Mouse (Mus musculus) MEL (cell line): ENCODE data around the gene Olfr1209. TPM values are rescaled to one million over a fixed set of nuclear protein-coding genes. Genes with fewer than 3 reads are reported as not detected.

Source experiments
- DNase-seq: peaks from one replicate; pipeline ENCODE4 v3.0.0; 2011; ENCODE audit warnings: low read depth, low spot score
- H3K27ac ChIP-seq: 2 replicates; pipeline ENCODE4 v1.5.1; 2012; ENCODE audit warnings: low read depth, mild to moderate bottlenecking, control low read depth, low read length, moderate library complexity; ENCODE audit not compliant: control insufficient read depth
- H3K27me3 ChIP-seq, 2 experiments: fragments of 150-350 bp in 1 of 2; sonication (generic) in 1 of 2; 2 replicates each; pipeline ENCODE4 v1.6.1; 2012; ENCODE audit warnings: low read length in 2 of 2, mild to moderate bottlenecking in 2 of 2, improper control_type of control experiment in 1 of 2, moderate library complexity in 1 of 2; ENCODE audit not compliant: insufficient read depth in 2 of 2, control insufficient read depth in 1 of 2
- H3K36me3 ChIP-seq, 2 experiments: 2 replicates each; pipeline ENCODE4 v1.6.1; 2012 to 2014; ENCODE audit warnings: low read length in 2 of 2, improper control_type of control experiment in 1 of 2, inconsistent platforms in 1 of 2, mild to moderate bottlenecking in 1 of 2; ENCODE audit not compliant: insufficient read depth in 2 of 2, control insufficient read depth in 1 of 2
- H3K4me1 ChIP-seq, 2 experiments: fragments of 150-350 bp in 1 of 2; sonication (generic) in 1 of 2; 2 replicates each; pipeline ENCODE4 v1.6.1; 2012; ENCODE audit warnings: low read length in 2 of 2, improper control_type of control experiment in 1 of 2, mild to moderate bottlenecking in 1 of 2; ENCODE audit not compliant: insufficient read depth in 2 of 2, control insufficient read depth in 1 of 2
- H3K4me3 ChIP-seq, 2 experiments: fragments of 150-350 bp in 1 of 2; sonication (generic) in 1 of 2; 2 replicates each; pipeline ENCODE4 v1.5.1; 2012; ENCODE audit warnings: low read depth in 2 of 2, low read length in 2 of 2, mild to moderate bottlenecking in 2 of 2, moderate library complexity in 2 of 2, control low read depth in 1 of 2, improper control_type of control experiment in 1 of 2; ENCODE audit not compliant: control insufficient read depth in 1 of 2, insufficient read depth in 1 of 2
- H3K79me2 ChIP-seq: 2 replicates; pipeline ENCODE4 v1.6.1; 2012; ENCODE audit warnings: mild to moderate bottlenecking, low read length, moderate library complexity; ENCODE audit not compliant: control insufficient read depth, poor library complexity, insufficient read depth
- H3K9ac ChIP-seq: 2 replicates; pipeline ENCODE4 v1.6.1; 2012; ENCODE audit warnings: low read depth, mild to moderate bottlenecking, control low read depth, low read length, moderate library complexity; ENCODE audit not compliant: control insufficient read depth, poor library complexity, severe bottlenecking
- H3K9me3 ChIP-seq: fragments of 150-350 bp; sonication (generic); replicated peaks from 2 replicates; pipeline ENCODE4 v1.6.1; 2012; ENCODE audit warnings: mild to moderate bottlenecking, low read length, improper control_type of control experiment, moderate library complexity; ENCODE audit not compliant: insufficient read depth
- CTCF ChIP-seq, 3 experiments: IDR thresholded peaks in 2 of 3; conservative IDR thresholded peaks in 1 of 3; 2 replicates each; pipeline ENCODE4 v1.5.1; 2011 to 2012; ENCODE audit warnings: low read length in 3 of 3, low read depth in 2 of 3, mild to moderate bottlenecking in 2 of 3, improper control_type of control experiment in 1 of 3, inconsistent platforms in 1 of 3, mixed read lengths in 1 of 3, moderate library complexity in 1 of 3; ENCODE audit not compliant: control insufficient read depth in 1 of 3, insufficient read depth in 1 of 3, poor library complexity in 1 of 3, severe bottlenecking in 1 of 3
- JUND ChIP-seq: IDR thresholded peaks from 2 replicates; pipeline ENCODE4 v1.6.1; 2011; ENCODE audit warnings: low read depth, mild to moderate bottlenecking, improper control_type of control experiment, low read length
- KAT2A ChIP-seq: conservative IDR thresholded peaks from 2 replicates; pipeline ENCODE4 v1.6.1; 2012; ENCODE audit warnings: low read depth, low read length, improper control_type of control experiment, inconsistent platforms
- MEF2A ChIP-seq: IDR thresholded peaks from 2 replicates; pipeline ENCODE4 v1.6.1; 2014; ENCODE audit warnings: low read depth, mild to moderate bottlenecking, inconsistent platforms, low read length, improper control_type of control experiment; ENCODE audit not compliant: poor library complexity, insufficient replicate concordance, severe bottlenecking; ENCODE audit errors: extremely low read depth
- MYB ChIP-seq: IDR thresholded peaks from 2 replicates; pipeline ENCODE4 v1.6.1; 2011; ENCODE audit warnings: mild to moderate bottlenecking, low read depth, low read length, improper control_type of control experiment
- MYC ChIP-seq: IDR thresholded peaks from 2 replicates; pipeline ENCODE4 v1.6.1; 2011; ENCODE audit warnings: low read depth, mild to moderate bottlenecking, low read length, improper control_type of control experiment, moderate library complexity
- NRF1 ChIP-seq: IDR thresholded peaks from 2 replicates; pipeline ENCODE4 v1.6.1; 2014; ENCODE audit warnings: low read depth, mild to moderate bottlenecking, inconsistent platforms, low read length, improper control_type of control experiment, moderate library complexity; ENCODE audit not compliant: poor library complexity, insufficient read depth, severe bottlenecking
- POLR2A ChIP-seq, 2 experiments: IDR thresholded peaks; 2 replicates each; pipeline ENCODE4 v1.6.1; 2011 to 2012; ENCODE audit warnings: low read length in 2 of 2, mild to moderate bottlenecking in 2 of 2, control low read depth in 1 of 2, improper control_type of control experiment in 1 of 2, low read depth in 1 of 2, moderate library complexity in 1 of 2; ENCODE audit not compliant: control insufficient read depth in 1 of 2, insufficient read depth in 1 of 2, poor library complexity in 1 of 2
- RAD21 ChIP-seq: IDR thresholded peaks from 2 replicates; pipeline ENCODE4 v1.6.1; 2011; ENCODE audit warnings: mild to moderate bottlenecking, low read depth, low read length, improper control_type of control experiment
- RCOR1 ChIP-seq: IDR thresholded peaks from 2 replicates; pipeline ENCODE4 v1.6.1; 2012; ENCODE audit warnings: low read depth, mild to moderate bottlenecking, inconsistent platforms, low read length, improper control_type of control experiment
- SMC3 ChIP-seq: IDR thresholded peaks from 2 replicates; pipeline ENCODE4 v1.6.1; 2011; ENCODE audit warnings: low read depth, low read length, improper control_type of control experiment
- TCF12 ChIP-seq: IDR thresholded peaks from 2 replicates; pipeline ENCODE4 v1.6.1; 2014; ENCODE audit warnings: low read depth, mild to moderate bottlenecking, inconsistent platforms, low read length, improper control_type of control experiment, moderate library complexity
- ZNF384 ChIP-seq: IDR thresholded peaks from 2 replicates; pipeline ENCODE4 v1.6.1; 2012; ENCODE audit warnings: low read depth, mild to moderate bottlenecking, inconsistent platforms, low read length, improper control_type of control experiment
- polyA plus RNA-seq, 2 experiments: library from polyadenylated mRNA; stranded (reverse) in 1 of 2; unstranded in 1 of 2; fragments of >175 nt in 1 of 2; fragments of >200 nt in 1 of 2; gene quantifications; 2 replicates each; pipeline versions ENCODE4 v1.2.1 to v1.2.4; 2012; ENCODE audit warnings: low replicate concordance in 2 of 2, low read depth in 1 of 2; ENCODE audit not compliant: insufficient read length in 2 of 2, insufficient read depth in 1 of 2, missing spikeins in 1 of 2
- total RNA-seq: library from RNA; depleted of rRNA; stranded (reverse); fragments of 300-350 nt; gene quantifications from 2 replicates; pipeline ENCODE4 v1.2.3, GENCODE M21; 2012; rRNA removed

Olfr1209 gene
- total and polyA plus RNA-seq, 3 experiments, result not detected

DNA sequence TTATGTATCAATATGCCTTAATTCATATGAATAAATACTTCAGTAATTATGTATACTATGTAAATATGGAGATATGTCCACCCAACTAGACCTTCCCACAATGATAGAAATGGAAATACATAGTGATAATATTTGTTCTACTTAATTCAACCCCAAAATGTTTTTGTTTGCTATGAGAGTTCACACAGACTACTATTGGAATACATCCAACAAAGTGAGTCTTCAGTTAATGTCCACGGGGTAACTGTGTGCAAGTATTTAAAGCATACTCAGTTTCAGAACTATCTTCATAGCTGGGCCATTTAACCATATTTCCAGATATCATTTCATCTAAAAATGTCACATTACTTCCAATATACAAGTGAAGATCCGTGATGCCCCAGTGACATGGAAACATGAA is 52.0 kb downstream of the Olfr1209 start, which contains the start of gene Olfr1206:
Gene Olfr1206 (plus strand): TSS at position 301 of the 400 bp plus-strand sequence.
- Histone ChIP-seq H3K79me2 (no peaks in the 10 kb centered on the region), H3K4me3 (no peak within 1 kb of the TSS), H3K9me3 (no peaks in the 10 kb centered on the region), H3K36me3 (no peaks in the 10 kb centered on the region), H3K27me3 (no peaks in the 10 kb centered on the region), H3K27ac (no peak within 1 kb of the TSS), H3K4me1 (no peaks in the 10 kb centered on the region), H3K9ac (no peak within 1 kb of the TSS)
- no peak for DNase-seq
- TF ChIP-seq NRF1, result no peak
- TF ChIP-seq MYB, result no peak
- no peak for TF ChIP-seq ZNF384
- TF ChIP-seq CTCF (IDR thresholded peaks at IDR 0.05 in 2 of 3, conservative IDR thresholded peaks at IDR 0.05 in 1 of 3; ENCODE audit: control insufficient read depth in 1 of 3, insufficient read depth in 1 of 3, low read depth in 2 of 3, low read length in 3 of 3, poor library complexity in 1 of 3, severe bottlenecking in 1 of 3), result no peak
- TF ChIP-seq RAD21, result no peak
- no peak for TF ChIP-seq SMC3
- no peak for TF ChIP-seq KAT2A
- no peak for TF ChIP-seq RCOR1
- no peak for TF ChIP-seq JUND
- TF ChIP-seq TCF12, result no peak
- no peak for TF ChIP-seq POLR2A (IDR thresholded peaks at IDR 0.05; ENCODE audit: control insufficient read depth in 1 of 2, insufficient read depth in 1 of 2, low read depth in 1 of 2, low read length in 2 of 2, poor library complexity in 1 of 2)
- TF ChIP-seq MYC, result no peak
- TF ChIP-seq MEF2A, result no peak

Other genes with a start within 250 kb of the Olfr1209 start
- gene Olfr1193, start 239.5 kb downstream of the Olfr1209 start, total RNA-seq, result not detected in 2 replicates
- not detected for gene Olfr1193, start 239.5 kb downstream of the Olfr1209 start, polyA plus RNA-seq
- not detected in 2 replicates for gene Olfr1195, start 226.0 kb downstream of the Olfr1209 start, total RNA-seq
- not detected for gene Olfr1195, start 226.0 kb downstream of the Olfr1209 start, polyA plus RNA-seq
- gene Olfr1196, start 210.6 kb downstream of the Olfr1209 start, total RNA-seq, result not detected in 2 replicates
- gene Olfr1196, start 210.6 kb downstream of the Olfr1209 start, polyA plus RNA-seq, result not detected
- not detected in 2 replicates for gene Olfr1197, start 182.8 kb downstream of the Olfr1209 start, total RNA-seq
- not detected for gene Olfr1197, start 182.8 kb downstream of the Olfr1209 start, polyA plus RNA-seq
- gene Olfr1198, start 163.8 kb downstream of the Olfr1209 start, total RNA-seq, result not detected in 2 replicates
- gene Olfr1198, start 163.8 kb downstream of the Olfr1209 start, polyA plus RNA-seq, result not detected
- not detected in 2 replicates for gene Olfr1199, start 154.7 kb downstream of the Olfr1209 start, total RNA-seq
- not detected for gene Olfr1199, start 154.7 kb downstream of the Olfr1209 start, polyA plus RNA-seq
- not detected in 2 replicates for gene Olfr1200, start 144.7 kb downstream of the Olfr1209 start, total RNA-seq
- gene Olfr1200, start 144.7 kb downstream of the Olfr1209 start, polyA plus RNA-seq, result not detected
- not detected in 2 replicates for gene Olfr1201, start 122.1 kb downstream of the Olfr1209 start, total RNA-seq
- gene Olfr1201, start 122.1 kb downstream of the Olfr1209 start, polyA plus RNA-seq, result not detected
- not detected in 2 replicates for gene Olfr1202, start 100.7 kb downstream of the Olfr1209 start, total RNA-seq
- gene Olfr1202, start 100.7 kb downstream of the Olfr1209 start, polyA plus RNA-seq, result not detected
- not detected in 2 replicates for gene Olfr1205, start 85.4 kb downstream of the Olfr1209 start, total RNA-seq
- gene Olfr1205, start 85.4 kb downstream of the Olfr1209 start, polyA plus RNA-seq, result not detected
- gene Olfr1204, start 65.9 kb downstream of the Olfr1209 start, total RNA-seq, result not detected in 2 replicates
- not detected for gene Olfr1204, start 65.9 kb downstream of the Olfr1209 start, polyA plus RNA-seq
- gene Olfr1206, start 51.9 kb downstream of the Olfr1209 start, total RNA-seq, result not detected in 2 replicates
- not detected for gene Olfr1206, start 51.9 kb downstream of the Olfr1209 start, polyA plus RNA-seq
- gene Olfr1208, start 12.8 kb downstream of the Olfr1209 start, total RNA-seq, result not detected in 2 replicates
- gene Olfr1208, start 12.8 kb downstream of the Olfr1209 start, polyA plus RNA-seq, result not detected
- gene Olfr1211, start 23.0 kb upstream of the Olfr1209 start, total RNA-seq, result not detected in 2 replicates
- gene Olfr1211, start 23.0 kb upstream of the Olfr1209 start, polyA plus RNA-seq, result not detected
- not detected in 2 replicates for gene Olfr1212, start 38.8 kb upstream of the Olfr1209 start, total RNA-seq
- gene Olfr1212, start 38.8 kb upstream of the Olfr1209 start, polyA plus RNA-seq, result not detected
- gene Gm13762, start 65.1 kb upstream of the Olfr1209 start, total RNA-seq, result not detected in 2 replicates
- gene Gm13762, start 65.1 kb upstream of the Olfr1209 start, polyA plus RNA-seq, result not detected
- not detected in 2 replicates for gene Olfr1214, start 77.5 kb upstream of the Olfr1209 start, total RNA-seq
- not detected for gene Olfr1214, start 77.5 kb upstream of the Olfr1209 start, polyA plus RNA-seq
- not detected in 2 replicates for gene Olfr1215, start 91.8 kb upstream of the Olfr1209 start, total RNA-seq
- gene Olfr1215, start 91.8 kb upstream of the Olfr1209 start, polyA plus RNA-seq, result not detected
- gene Olfr1216, start 103.2 kb upstream of the Olfr1209 start, total RNA-seq, result not detected in 2 replicates
- gene Olfr1216, start 103.2 kb upstream of the Olfr1209 start, polyA plus RNA-seq, result not detected
- gene Olfr1217, start 116.9 kb upstream of the Olfr1209 start, total RNA-seq, result not detected in 2 replicates
- under 1 TPM in 1 of 2 experiments, not detected in 1; 0.03 TPM for gene Olfr1217, start 116.9 kb upstream of the Olfr1209 start, polyA plus RNA-seq
- gene Olfr1218, start 146.0 kb upstream of the Olfr1209 start, total RNA-seq, result not detected in 2 replicates
- gene Olfr1218, start 146.0 kb upstream of the Olfr1209 start, polyA plus RNA-seq, result not detected
- gene Olfr1219, start 168.4 kb upstream of the Olfr1209 start, total RNA-seq, result not detected in 2 replicates
- not detected for gene Olfr1219, start 168.4 kb upstream of the Olfr1209 start, polyA plus RNA-seq
- gene Olfr1220, start 191.7 kb upstream of the Olfr1209 start, total RNA-seq, result not detected in 2 replicates
- not detected for gene Olfr1220, start 191.7 kb upstream of the Olfr1209 start, polyA plus RNA-seq
- not detected in 2 replicates for gene Olfr1221, start 202.1 kb upstream of the Olfr1209 start, total RNA-seq
- not detected for gene Olfr1221, start 202.1 kb upstream of the Olfr1209 start, polyA plus RNA-seq
- gene Olfr1222, start 217.9 kb upstream of the Olfr1209 start, total RNA-seq, result not detected in 2 replicates
- gene Olfr1222, start 217.9 kb upstream of the Olfr1209 start, polyA plus RNA-seq, result not detected
- not detected in 2 replicates for gene Olfr1223, start 236.4 kb upstream of the Olfr1209 start, total RNA-seq
- gene Olfr1223, start 236.4 kb upstream of the Olfr1209 start, polyA plus RNA-seq, result not detected
- not detected in 2 replicates for gene Olfr1224-ps1, start 248.9 kb upstream of the Olfr1209 start, total RNA-seq
- gene Olfr1224-ps1, start 248.9 kb upstream of the Olfr1209 start, polyA plus RNA-seq, result not detected